Mouse (Mus musculus) erythroblast, embryonic 14.5 days (primary cell): ENCODE measurements around the gene Zfp385a.

Experiments
- GATA1 ChIP-seq: IDR thresholded peaks from 2 replicates; pipeline ENCODE4 v1.6.1; 2012; ENCODE audit warnings: low read length, inconsistent platforms, mixed read lengths
- TAL1 ChIP-seq: IDR thresholded peaks from 3 replicates; pipeline ENCODE4 v1.6.1; 2012; ENCODE audit warnings: low read length, inconsistent platforms, mixed read lengths

DNA sequence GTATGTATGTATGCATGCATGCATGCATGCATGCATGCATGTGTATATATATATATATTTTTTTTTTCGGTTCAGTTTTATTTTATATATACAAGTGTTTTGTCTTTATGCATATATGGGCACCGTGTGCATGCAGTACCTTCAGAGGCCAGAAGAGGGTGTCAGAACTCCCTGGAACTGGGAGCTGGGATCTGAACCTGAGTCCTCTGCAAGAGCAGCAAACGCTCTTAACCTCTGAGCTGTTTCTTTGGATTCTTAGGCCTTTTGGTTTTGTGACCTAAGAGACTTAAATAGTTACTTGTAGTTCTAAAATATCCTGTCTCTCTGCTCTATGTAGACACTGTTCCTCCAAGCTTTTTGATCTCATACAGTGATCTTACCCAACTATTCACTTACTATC is 55.8 kb downstream of the Zfp385a start:
- TF ChIP-seq GATA1 (no peak), TAL1 (no peak)
